Mouse (Mus musculus) left cerebral cortex, adult 8-10 months (tissue): ENCODE results near the gene Cfap61. TPM values are rescaled to one million over a fixed set of nuclear protein-coding genes. Genes with fewer than 3 reads are reported as not detected.
"Not testable (repeated sequence)": the region's sequence is repeated elsewhere in the genome, so short reads cannot be mapped to it uniquely, and the experiment has no call there.

ENCODE experiments used
- DNase-seq, 2 experiments: peaks; one replicate each; pipeline ENCODE4 v3.0.0; 2022; ENCODE audit warnings: low spot score in 2 of 2
- total RNA-seq, 4 experiments: library from RNA; stranded (reverse); gene quantifications; 2 replicates each; pipeline ENCODE4 v1.2.4; 2022

The Cfap61 gene
- total RNA-seq = 1 to 10 TPM; 3.1 to 4.0 (median 3.6) TPM

DNA sequence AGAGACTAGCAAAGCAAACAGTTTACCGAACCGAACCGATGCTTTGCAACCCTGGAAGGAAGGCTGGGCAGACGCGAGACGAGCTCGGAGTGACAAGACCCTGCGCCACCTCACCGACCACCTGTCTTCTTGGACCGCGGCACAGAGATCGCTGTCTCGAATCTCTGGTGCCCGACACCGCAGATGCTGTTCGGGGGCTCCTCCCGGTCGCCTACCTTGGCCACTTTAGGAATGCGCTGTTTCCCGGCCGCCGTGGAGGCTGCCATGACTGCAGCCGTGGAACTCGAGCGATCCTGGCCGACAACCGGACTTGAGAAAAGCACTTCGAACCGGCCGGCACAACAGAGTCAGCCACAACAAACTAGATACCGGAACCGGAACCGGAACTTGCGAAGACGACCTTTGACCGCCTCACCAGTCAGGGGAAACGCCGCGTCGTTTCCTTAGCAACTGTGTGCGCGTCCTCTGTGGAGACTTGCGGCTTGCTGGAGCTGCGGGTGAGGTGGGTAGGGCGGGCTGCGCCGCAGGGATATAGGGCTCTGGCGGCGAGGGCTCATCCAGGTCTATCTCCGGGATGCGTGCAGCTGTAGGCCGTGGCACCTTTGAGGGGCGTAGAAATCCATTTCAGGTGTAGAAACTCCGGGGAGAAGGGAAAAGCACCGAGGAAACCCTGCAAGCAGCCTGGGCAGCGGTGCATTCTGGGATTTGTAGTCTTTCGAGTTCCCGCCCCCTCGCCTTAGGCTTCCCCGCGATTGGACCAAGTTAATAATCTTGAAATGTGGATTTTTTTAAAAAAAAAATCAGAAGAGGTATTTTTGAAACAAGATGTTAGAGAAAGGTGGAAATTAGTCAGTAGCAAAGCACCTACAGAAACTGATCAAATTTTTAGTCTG is at the start of gene Cfap61, which contains the start of gene Crnkl1:
Gene Cfap61 (plus strand): TSS at position 446 of the 893 bp plus-strand sequence.
Gene Crnkl1 (minus strand): TSS at position 676 of the 893 bp plus-strand sequence.
- peak; percentile 89 to 91 for DNase-seq

DNA sequence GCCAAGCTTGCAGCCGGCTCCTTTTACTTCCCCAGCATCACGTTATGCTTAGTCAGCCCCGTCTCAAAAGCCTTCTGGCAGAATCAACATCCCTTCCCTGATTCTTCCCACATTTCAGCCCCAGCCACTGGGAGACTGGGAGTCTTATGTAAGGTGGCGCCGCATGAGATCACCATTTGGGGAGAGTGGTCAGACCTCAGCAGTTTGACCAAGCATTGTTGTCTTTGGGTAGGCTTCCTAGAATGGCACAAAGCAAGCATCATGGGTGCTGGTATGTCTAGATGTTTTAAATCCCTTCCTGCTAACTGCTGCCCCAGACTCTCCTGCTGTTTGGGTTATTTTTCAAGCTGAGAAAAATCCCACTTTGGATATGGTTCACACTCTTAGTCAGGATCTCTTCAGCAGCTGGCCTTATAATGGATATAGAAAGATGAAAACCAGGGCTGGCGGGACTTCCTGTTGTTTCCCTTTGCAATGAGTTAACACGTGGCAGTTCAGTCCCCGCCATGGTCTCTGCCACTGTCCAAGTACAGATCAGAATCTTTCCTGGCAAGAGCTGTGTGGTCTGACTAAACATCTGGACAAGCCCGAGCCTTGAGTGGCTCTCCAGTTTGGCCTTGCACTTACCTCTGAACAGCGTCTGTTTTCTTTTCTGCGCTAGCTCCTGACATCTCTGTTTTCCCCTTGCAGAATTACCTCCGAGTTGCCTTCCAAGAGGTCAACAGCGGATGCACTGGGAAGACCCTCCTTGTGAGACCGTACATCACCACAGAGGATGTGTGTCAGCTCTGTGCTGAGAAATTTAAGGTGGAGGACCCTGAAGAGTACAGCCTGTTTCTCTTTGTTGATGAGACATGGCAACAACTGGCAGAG is 49.4 kb upstream of the Cfap61 start:
- peak in 1 of 2 experiments; percentile 57 for DNase-seq

DNA sequence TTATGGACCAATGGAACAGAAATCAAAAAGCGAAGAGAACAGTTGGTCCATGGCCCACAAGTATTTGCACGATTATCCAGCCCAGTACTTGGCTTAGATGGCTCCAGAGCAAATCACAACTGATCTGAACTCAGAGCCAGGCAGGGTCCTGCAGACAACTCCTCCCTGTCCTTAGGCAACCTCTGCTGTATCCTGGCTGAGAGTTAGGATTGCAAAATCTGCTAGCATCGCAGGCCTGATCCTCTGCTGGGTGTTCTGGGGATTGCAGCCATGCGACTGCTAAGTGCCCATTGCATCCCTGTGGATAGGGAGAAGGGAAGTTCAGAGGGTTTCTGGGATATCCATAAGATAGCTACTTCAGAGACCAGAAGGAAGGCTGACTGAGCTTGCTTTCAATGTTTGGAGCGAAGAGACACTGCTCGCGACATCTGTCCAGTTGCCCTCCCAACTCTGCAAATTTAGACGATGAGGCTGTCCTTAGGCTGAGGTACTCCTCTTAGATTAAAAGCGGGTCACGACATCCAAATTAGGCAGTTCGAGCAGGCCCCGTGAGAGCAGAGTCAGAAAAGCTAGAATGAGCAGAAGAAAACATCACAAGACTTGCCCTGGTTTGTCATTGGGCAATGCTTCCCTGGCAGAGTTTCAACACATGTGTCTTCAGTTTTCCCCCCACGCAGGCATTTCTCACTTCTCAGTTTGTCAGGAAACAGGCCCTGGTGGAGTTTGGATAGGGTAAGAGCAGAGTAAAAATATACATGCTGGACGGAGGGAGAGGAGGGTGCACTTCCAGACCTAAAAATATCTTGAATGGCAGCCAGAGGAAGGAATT is 46.4 kb upstream of the Cfap61 start:
- peak; percentile 18 to 72 for DNase-seq

DNA sequence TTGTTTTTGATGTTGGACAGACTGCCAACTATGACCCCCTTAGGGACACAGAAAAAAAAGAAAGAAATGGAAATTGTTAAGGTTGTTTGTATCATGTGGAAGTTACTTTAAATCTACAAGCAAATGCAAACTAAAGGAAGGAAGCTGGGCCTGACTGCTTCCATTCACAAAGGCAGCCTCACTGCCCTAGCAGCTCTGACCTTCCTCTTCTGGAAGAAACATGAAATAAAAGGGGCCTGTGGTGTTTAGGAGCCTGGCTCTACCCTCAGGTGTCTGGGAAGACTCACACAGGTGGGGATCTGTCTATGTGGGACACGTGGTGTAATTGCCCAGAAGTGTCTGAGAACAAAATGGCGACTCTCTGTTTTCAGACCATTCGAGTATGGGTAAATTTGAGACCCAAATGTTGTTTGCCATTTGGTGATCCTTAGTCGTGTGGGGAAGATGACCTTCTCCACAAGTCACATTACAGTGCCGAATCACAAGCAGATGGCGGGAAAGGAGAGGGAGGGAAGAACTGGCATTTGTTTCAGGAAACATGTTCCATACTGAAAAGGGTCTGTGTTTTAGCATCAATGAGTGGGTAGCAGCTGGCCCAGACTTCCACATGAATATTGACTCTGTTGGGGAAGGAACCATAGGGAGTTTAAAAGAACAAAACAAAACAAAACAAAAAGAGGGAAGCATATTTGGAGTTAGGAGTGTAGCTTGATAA is 45.7 kb upstream of the Cfap61 start:
- no peak for DNase-seq

- DNase-seq = no peak
Observed at GRCm38 (mm10) chr2:145890571-145890970, 44.0 kb upstream of the Cfap61 start.

GRCm38 (mm10) chr2:145893756-145894155 is 40.8 kb upstream of the Cfap61 start:
- DNase-seq = no peak

- no peak for DNase-seq
Observed at GRCm38 (mm10) chr2:145898106-145898505, 36.5 kb upstream of the Cfap61 start.

DNA sequence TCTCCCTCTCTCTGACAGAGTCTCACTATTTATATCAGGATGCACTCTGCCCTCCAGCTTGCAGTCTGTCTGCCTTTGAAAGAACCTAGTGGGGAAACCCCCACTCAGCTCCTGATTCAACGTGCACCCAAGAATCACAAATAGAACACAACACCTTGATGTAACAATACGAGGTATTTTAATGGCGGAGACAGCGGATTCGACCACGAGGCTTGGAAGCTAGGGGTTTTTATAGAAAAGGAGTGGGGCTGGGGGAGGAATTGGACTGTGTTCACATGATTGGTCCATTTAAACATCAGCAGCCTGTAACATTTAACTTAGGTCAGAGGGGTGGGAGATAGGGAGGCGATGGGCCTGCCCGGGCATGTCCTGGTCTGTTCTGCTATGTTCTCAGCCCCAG is 34.3 kb upstream of the Cfap61 start:
- DNase-seq = not testable (repeated sequence)

DNA sequence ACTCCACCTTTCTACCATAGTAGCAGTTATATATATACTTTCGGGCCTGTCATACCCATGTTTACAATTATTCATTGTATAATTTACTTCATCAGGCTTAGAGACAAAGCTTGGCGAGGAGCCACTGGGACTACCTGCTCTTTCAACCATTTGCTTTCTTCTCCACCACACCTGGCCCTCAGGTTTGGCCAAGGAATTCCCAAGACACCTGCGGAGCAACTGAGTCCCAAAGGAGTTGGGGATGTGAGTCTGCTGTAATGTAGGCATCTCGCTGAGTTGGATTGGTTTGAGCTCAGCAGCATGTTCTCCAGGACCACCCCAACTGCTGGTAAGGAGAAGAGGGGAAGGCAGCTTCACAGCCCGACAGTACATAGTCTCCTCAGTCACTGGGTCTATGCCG is 32.7 kb upstream of the Cfap61 start, which contains the start of gene Naa20:
Gene Naa20 (plus strand): TSS at position 239 of the 400 bp plus-strand sequence.
- no peak for DNase-seq

GRCm38 (mm10) chr2:145903061-145903901 is 31.3 kb upstream of the Cfap61 start:
- DNase-seq = peak; percentile 83 to 85

GRCm38 (mm10) chr2:145903983-145904616 is 30.5 kb upstream of the Cfap61 start:
- DNase-seq = no peak

DNA sequence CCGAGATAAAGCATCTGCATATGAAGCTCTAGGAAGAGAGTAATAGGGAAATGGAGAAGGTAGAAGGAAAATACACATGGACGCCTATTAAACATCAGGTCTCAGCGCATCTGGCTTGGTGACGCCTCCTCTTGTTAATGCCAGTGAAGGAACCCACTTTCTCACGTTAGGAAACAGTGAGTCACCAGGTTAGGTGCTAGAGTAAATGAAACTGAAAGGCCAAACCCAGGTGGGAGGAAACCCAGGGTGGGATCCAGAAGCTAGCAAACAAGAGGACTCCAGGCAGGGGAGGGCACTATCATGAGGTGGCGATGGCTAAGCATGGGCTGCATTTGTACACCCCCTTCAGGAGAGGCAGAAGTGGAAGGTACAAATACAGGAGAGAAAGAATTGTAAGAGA is 29.4 kb upstream of the Cfap61 start:
- DNase-seq = no peak

- DNase-seq = not testable (repeated sequence)
Observed at GRCm38 (mm10) chr2:145905884-145906283, 28.7 kb upstream of the Cfap61 start.

DNA sequence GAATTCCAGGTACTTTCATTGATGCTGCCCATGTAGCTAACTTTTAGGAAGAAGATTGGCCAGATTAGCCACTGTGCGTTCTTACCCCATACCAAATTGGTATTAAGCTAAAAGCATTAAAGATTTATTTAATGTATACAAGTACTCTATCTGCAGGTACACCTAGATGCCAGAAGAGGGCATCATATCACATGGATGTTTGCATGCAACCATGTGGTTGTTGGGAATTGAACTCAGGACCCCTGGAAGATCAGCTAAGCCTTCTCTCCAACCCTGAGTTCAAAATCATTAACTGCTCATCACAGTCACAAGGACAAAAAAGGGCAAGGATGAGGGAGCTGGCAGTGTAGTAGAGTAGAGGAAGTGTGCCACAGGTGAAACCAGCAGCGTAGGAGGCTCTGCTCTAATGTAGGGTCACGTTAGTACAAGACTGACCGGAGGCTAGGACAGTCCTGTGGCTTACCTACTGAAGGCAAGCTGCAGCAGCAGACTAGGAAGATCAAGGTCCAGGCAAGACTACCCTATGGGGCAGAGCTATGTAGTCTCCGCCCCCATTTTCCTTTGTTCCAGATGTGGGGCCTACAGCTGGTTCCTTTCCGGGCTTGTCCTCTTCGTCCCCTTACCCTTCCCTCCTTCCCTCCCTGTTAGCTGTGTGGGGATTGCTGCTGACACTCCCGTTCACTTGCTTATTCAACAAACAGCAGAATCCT is 13.5 kb upstream of the Cfap61 start:
- DNase-seq = no peak

DNA sequence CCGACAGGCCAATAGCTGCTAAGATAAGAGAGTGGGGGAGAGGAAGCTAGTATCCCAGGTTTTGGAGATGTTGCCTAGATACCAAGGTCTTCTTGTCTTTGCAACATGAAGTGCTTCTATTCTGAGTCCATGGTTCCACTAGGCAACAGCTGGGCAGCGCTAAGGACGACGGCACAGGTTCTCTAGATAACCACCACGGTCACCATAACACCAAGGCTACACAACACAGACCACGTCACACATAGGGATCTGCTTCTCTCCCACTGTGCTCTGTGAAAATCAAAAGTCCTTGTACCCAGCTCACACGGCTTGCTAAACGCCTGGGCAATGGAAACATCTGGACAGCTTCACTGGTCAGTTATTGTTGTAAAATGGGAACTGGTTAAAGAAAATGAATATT is 2.4 kb downstream of the Cfap61 start:
- DNase-seq = no peak

DNA sequence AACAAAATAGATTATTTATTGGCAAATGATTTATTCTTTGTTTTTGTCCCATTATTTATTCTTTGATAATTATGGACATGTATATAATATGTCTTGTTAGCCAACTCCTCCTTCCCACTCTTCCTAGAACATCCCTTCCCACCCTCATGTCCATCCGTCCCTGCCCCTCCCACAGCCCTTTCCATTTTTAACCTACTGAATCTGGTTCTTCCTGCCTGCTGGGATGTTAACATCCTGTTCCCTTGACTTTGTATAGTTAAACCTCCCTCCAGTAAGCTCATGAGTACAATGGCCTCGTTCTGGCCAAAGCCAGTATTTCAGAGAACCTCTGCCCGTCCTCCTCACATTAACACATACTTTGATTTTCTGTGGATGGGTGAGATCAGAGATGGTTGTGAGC is 6.8 kb downstream of the Cfap61 start:
- no peak for DNase-seq

DNA sequence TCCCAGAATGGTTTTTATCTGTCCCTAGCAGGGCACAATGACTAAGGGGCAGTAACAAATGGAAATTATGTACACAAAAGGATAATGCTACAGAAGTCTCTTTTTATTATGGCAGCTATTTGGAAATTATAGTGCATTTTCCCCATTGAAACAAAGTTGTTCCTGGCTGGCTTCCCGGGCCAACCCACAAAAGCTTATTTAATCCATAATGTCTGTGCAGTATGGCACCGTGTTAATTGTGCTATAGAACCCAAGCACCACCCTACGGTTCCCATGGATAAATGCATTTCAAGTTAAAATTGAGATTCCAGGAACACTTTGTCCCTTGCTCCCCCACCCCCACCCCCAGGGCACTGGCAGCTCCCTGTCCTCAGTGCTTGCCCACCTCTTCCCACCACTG is 9.7 kb downstream of the Cfap61 start:
- DNase-seq = no peak

DNA sequence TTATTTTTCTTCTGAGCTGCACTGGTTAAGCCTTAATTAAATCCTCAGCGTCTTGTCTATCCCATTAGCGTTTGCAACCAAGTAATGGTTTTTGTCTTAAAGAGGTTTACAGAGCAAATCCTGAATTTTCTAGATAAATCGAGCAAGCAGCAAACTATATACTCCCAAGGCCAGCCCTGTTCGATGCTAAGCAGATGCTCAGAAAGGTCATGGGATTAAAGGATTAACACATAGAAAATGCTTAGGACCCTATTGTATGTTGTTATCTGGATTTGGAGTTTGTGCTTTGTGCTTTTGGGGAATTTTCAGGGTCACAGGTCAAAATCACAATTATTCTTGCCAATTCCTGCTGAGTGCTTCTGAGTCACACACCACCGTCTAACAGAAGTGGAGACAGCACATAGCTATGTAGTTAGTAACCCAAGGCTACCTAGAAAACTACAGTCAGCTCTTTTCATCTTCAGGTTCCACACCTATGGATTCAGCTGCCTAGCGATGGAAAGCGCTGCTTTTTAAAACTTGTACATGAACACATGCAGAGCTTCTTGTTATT is 13.9 kb downstream of the Cfap61 start:
- DNase-seq = no peak
